Mouse (Mus musculus): Measurements from ENCODE around the gene Rsl1d1.
A peak's percentile ranks its signal among the peaks of the same experiment; 100 is the strongest.
"Not testable (repeated sequence)": the region's sequence is repeated elsewhere in the genome, so short reads cannot be mapped to it uniquely, and the experiment has no call there.

The Rsl1d1 gene

GRCm38 (mm10) chr16:11157721-11158120, 45.4 kb downstream of the Rsl1d1 start:
- not testable (repeated sequence) for DNase-seq (ENCODE audit: low spot score)

GRCm38 (mm10) chr16:11154500-11154899, 48.6 kb downstream of the Rsl1d1 start:
- DNase-seq (ENCODE audit: low spot score): no peak

- peak; percentile 100 for DNase-seq (ENCODE audit: low spot score)
These were observed 59.2 kb downstream of the Rsl1d1 start for GRCm38 (mm10) chr16:11143706-11144483.
